In genomic region chr5:13988023-13988422, GRCm38 (mm10) we compare ENCODE assay signal across 29 mouse cellular contexts. TPM values are rescaled to one million over a fixed set of nuclear protein-coding genes. Genes with fewer than 3 reads are reported as not detected.
"Had no signal": no experiment of that assay in that cellular context is flagged by ENCODE, and none has a peak within 500 bp of the region (broad histone marks: within the 10 kb centered on the region; RNA-seq: fewer than 3 reads in every experiment).

No protein-coding gene starts in this region.

- ATAC-seq: liver, embryonic 12.5 days; liver, postnatal 0 days; midbrain, embryonic 13.5 days; midbrain, embryonic 15.5 days; midbrain, embryonic 16.5 days had no signal

- H3K9me3 ChIP-seq: limb, embryonic 10.5 days; limb, embryonic 12.5 days; limb, embryonic 13.5 days; limb, embryonic 15.5 days; liver, embryonic 12.5 days; liver, embryonic 13.5 days; liver, embryonic 15.5 days; megakaryocyte, embryonic 14.5 days; midbrain, embryonic 10.5 days; midbrain, embryonic 12.5 days; midbrain, embryonic 13.5 days; midbrain, embryonic 15.5 days; neural tube, embryonic 12.5 days; neural tube, embryonic 13.5 days had no signal

- DNase-seq: layer of hippocampus, postnatal 36 days; left cerebral cortex, postnatal 4 days; liver; liver, embryonic 13.5 days; liver, postnatal 0 days; lung, postnatal 14 days; lung, postnatal 4 days; midbrain, embryonic 14.5 days had no signal

- H3K4me2 ChIP-seq: limb, embryonic 12.5 days; limb, embryonic 13.5 days; limb, embryonic 15.5 days; liver, embryonic 11.5 days; liver, embryonic 12.5 days; liver, embryonic 13.5 days; liver, embryonic 15.5 days; midbrain, embryonic 11.5 days; midbrain, embryonic 12.5 days; midbrain, embryonic 13.5 days; midbrain, embryonic 15.5 days; neural tube, embryonic 12.5 days; neural tube, embryonic 13.5 days had no signal

- H3K9ac ChIP-seq: limb, embryonic 12.5 days; limb, embryonic 13.5 days; limb, embryonic 15.5 days; liver, embryonic 12.5 days; liver, embryonic 13.5 days; liver, embryonic 14.5 days; liver, embryonic 15.5 days; liver, postnatal 0 days; midbrain, embryonic 12.5 days; midbrain, embryonic 13.5 days; midbrain, embryonic 15.5 days; neural tube, embryonic 12.5 days; neural tube, embryonic 13.5 days had no signal

- H3K27ac ChIP-seq: left cerebral cortex, adult 2 months; limb, embryonic 10.5 days; limb, embryonic 12.5 days; limb, embryonic 13.5 days; limb, embryonic 15.5 days; liver, embryonic 12.5 days; liver, embryonic 13.5 days; liver, embryonic 14.5 days; liver, embryonic 15.5 days; macrophage; midbrain, embryonic 10.5 days; midbrain, embryonic 12.5 days; midbrain, embryonic 13.5 days; midbrain, embryonic 15.5 days; neural tube, embryonic 12.5 days; neural tube, embryonic 13.5 days had no signal

- H3K4me3 ChIP-seq: left cerebral cortex, adult 2 months; limb, embryonic 10.5 days; limb, embryonic 12.5 days; limb, embryonic 13.5 days; limb, embryonic 15.5 days; liver, embryonic 12.5 days; liver, embryonic 13.5 days; liver, embryonic 15.5 days; megakaryocyte, embryonic 14.5 days; midbrain, embryonic 10.5 days; midbrain, embryonic 12.5 days; midbrain, embryonic 13.5 days; midbrain, embryonic 15.5 days; myocyte; neural tube, embryonic 12.5 days; neural tube, embryonic 13.5 days had no signal

- H3K4me1 ChIP-seq: limb, embryonic 12.5 days; limb, embryonic 15.5 days; liver, embryonic 12.5 days; liver, embryonic 13.5 days; liver, embryonic 15.5 days; megakaryocyte, embryonic 14.5 days; midbrain, embryonic 10.5 days; midbrain, embryonic 12.5 days; midbrain, embryonic 13.5 days; midbrain, embryonic 15.5 days; neural tube, embryonic 12.5 days; neural tube, embryonic 13.5 days had no signal

- H3K36me3 ChIP-seq: limb, embryonic 10.5 days; limb, embryonic 12.5 days; limb, embryonic 13.5 days; limb, embryonic 15.5 days; liver, embryonic 12.5 days; liver, embryonic 13.5 days; liver, embryonic 15.5 days; midbrain, embryonic 10.5 days; midbrain, embryonic 12.5 days; midbrain, embryonic 13.5 days; midbrain, embryonic 15.5 days; neural tube, embryonic 12.5 days; neural tube, embryonic 13.5 days had no signal

- H3K27me3 ChIP-seq: limb, embryonic 15.5 days; liver, embryonic 12.5 days; liver, embryonic 13.5 days; liver, embryonic 15.5 days; megakaryocyte, embryonic 14.5 days; midbrain, embryonic 12.5 days; midbrain, embryonic 13.5 days; midbrain, embryonic 15.5 days; neural tube, embryonic 12.5 days; neural tube, embryonic 13.5 days had no signal

RNA-seq across cellular contexts. Expression of gene Sema3e, which starts 37.1 kb away (rescaled TPM):
- polyA plus RNA-seq: liver, adult 2 months; macrophage had no signal
